Mouse (Mus musculus): ENCODE results near the gene Mon1a.

DNA sequence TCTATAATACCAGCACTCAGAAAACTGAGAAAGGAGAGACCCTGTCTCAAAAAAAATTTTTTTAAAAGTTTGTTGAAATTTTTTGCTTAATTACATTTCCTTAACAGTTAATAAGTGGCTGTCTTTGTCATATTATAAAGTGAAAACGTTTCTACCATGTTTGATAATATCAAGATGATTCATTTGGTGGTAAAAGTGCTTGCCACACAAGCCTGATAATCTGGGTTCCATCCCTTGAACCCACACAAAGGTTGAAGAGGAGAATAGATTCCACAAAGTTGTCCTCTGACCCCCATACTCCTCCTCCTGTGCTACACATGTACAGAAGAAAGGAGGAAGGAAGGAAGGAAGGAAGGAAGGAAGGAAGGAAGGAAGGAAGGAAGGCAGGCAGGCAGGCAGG is 23.5 kb upstream of the Mon1a start:
- TF ChIP-seq POLR2A (IDR thresholded peaks at IDR 0.05; ENCODE audit: low read depth, low read length) (no peak), CTCF (conservative IDR thresholded peaks at IDR 0.05; ENCODE audit: insufficient read depth, insufficient read length, low read depth, low read length) (no peak)
